Mouse (Mus musculus): ENCODE measurements around the gene Snd1. TPM values are rescaled to one million over a fixed set of nuclear protein-coding genes. Genes with fewer than 3 reads are reported as not detected.
"Not testable (repeated sequence)": the region's sequence is repeated elsewhere in the genome, so short reads cannot be mapped to it uniquely, and the experiment has no call there.

Gene Snd1
- polyA plus RNA-seq, 1 experiment from 2014 or later: 113 TPM

DNA sequence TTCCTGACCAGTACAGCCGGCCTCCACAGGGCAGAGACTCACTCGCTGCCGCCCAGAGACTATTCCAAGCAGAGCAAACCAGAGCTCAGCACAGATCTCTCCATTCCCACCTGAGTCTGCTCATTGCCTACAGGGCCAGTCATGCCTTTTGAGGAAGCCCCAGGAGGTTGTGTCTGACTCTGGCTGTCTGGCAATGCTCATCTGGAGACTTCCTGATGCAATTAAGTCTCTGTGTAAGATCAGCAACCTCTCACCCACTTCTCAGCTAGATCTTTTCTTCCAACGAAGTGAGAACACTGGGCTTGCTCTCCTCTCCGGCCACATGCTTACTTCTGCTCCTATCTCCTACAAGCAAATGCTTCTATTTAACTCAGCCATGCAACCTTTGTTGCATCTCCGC, 444.4 kb downstream of the Snd1 start:
- no peak overlapping the region for H3K4me2 ChIP-seq (replicated peaks; ENCODE audit: low read depth, low read length)
- H3K4me1 ChIP-seq (ENCODE audit: control insufficient read depth, insufficient read depth, low read length): no peaks in the 10 kb centered on the region
- H3K4me3 ChIP-seq (ENCODE audit: low read depth, low read length): no peak overlapping the region
- no peak overlapping the region for H3K27ac ChIP-seq (ENCODE audit: low read length)
- 60% methylated on average over 6 of the region's 6 CpGs for WGBS
- H3K27me3 ChIP-seq (ENCODE audit: control insufficient read depth, insufficient read depth, low read length): no peaks in the 10 kb centered on the region
- no peak for ATAC-seq (ENCODE audit: insufficient number of reproducible peaks, insufficient read depth, low FRiP score, low read depth)
- no peaks in the 10 kb centered on the region for H3K9me3 ChIP-seq (ENCODE audit: control insufficient read depth, low read depth, low read length)
- no peak overlapping the region for H3K9ac ChIP-seq (replicated peaks; ENCODE audit: low read depth, low read length)
- no peaks in the 10 kb centered on the region for H3K36me3 ChIP-seq (ENCODE audit: control insufficient read depth, insufficient read depth, low read length)

DNA sequence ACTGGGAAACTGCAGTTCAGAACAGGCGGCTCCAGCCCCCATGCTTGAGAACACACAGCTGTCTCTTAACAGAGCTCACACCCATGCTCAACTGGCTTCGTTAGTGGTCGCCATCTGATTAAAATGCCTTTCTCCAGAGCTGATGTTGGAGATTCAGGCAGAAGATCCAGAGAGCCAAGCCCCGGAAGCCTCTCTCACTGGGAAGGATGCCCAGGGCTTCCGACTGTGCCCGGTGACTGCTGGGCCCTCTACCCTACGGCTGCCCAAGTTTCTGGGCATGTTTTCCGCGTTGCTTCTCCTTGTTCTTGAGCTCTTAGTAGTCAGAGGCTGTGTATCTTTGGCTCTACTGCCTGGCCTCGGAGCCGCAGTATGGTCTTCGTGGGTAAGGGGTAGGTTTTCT, 447.4 kb downstream of the Snd1 start:
- 86% methylated on average over 12 of the region's 12 CpGs for WGBS
- Histone ChIP-seq H3K4me2 (replicated peaks; ENCODE audit: low read depth, low read length) (no peak overlapping the region), H3K9ac (replicated peaks; ENCODE audit: low read depth, low read length) (no peak overlapping the region), H3K4me1 (ENCODE audit: control insufficient read depth, insufficient read depth, low read length) (no peaks in the 10 kb centered on the region), H3K27ac (ENCODE audit: low read length) (no peak overlapping the region), H3K27me3 (ENCODE audit: control insufficient read depth, insufficient read depth, low read length) (no peaks in the 10 kb centered on the region), H3K4me3 (ENCODE audit: low read depth, low read length) (no peak overlapping the region), H3K36me3 (ENCODE audit: control insufficient read depth, insufficient read depth, low read length) (no peaks in the 10 kb centered on the region), H3K9me3 (ENCODE audit: control insufficient read depth, low read depth, low read length) (no peaks in the 10 kb centered on the region)
- ATAC-seq (ENCODE audit: insufficient number of reproducible peaks, insufficient read depth, low FRiP score, low read depth): no peak

DNA sequence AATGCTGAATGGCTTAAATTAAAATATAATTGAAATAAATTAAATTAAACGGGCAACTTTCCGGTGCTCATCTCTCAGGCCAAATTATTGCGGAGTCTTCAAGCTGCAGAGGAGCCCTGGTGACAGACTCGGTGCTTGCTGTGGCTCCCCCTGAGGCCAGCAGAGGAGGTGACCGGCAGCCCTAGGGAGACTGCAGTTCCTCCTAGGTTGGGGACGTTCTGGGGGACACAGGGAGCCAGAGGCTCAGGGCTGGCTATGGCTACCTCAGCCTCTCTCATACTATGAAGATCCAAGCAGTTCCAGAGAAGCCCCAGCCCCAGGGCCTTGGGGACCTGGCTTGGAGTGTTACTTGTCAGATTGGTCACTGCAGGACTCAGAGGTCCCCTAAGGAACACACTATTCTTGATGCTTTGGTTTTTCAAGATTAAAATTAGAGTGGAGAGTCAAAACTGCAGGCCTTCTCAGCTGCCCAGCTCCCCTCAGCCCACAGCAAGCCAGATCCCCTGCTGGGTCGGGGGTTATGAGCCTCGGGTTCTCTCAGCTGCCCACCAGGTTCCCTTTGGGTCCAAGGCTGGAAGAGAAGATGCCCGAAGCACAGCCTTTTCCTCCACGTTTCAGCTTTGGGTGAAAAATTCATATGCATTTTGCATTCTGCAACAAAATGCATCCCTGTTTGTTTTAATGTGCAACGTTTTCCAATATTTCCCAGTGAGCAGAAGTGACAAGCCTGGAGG, 448.3 kb downstream of the Snd1 start:
- 76% methylated on average over 11 of the region's 11 CpGs for WGBS
- Histone ChIP-seq H3K27me3 (ENCODE audit: control insufficient read depth, insufficient read depth, low read length) (no peaks in the 10 kb centered on the region), H3K36me3 (ENCODE audit: control insufficient read depth, insufficient read depth, low read length) (no peaks in the 10 kb centered on the region), H3K4me1 (ENCODE audit: control insufficient read depth, insufficient read depth, low read length) (no peaks in the 10 kb centered on the region), H3K4me2 (replicated peaks; ENCODE audit: low read depth, low read length) (no peak overlapping the region), H3K9ac (replicated peaks; ENCODE audit: low read depth, low read length) (no peak overlapping the region), H3K4me3 (ENCODE audit: low read depth, low read length) (no peak overlapping the region), H3K9me3 (ENCODE audit: control insufficient read depth, low read depth, low read length) (no peaks in the 10 kb centered on the region), H3K27ac (ENCODE audit: low read length) (no peak overlapping the region)
- ATAC-seq (ENCODE audit: insufficient number of reproducible peaks, insufficient read depth, low FRiP score, low read depth): no peak

DNA sequence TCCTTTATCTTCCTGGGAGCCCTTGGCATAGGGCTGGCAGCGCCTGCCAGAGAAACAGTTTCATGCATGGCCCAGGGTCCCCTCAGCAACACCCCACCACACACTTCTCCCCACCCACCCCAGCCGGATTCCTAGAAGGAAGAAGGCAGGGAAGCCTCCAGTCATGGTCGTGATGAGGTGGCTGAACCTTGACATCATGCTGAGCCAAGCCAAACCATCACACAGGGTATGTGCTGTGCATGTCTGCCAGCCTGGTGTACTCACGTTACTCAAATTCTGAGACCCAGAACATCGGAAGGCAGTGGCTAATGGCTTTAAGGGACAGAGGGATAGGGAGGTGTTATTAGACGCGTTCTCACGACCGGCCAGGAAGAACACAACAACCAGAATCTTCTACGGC, 448.9 kb downstream of the Snd1 start:
- H3K4me1 ChIP-seq (ENCODE audit: control insufficient read depth, insufficient read depth, low read length): no peaks in the 10 kb centered on the region
- no peaks in the 10 kb centered on the region for H3K27me3 ChIP-seq (ENCODE audit: control insufficient read depth, insufficient read depth, low read length)
- H3K27ac ChIP-seq (ENCODE audit: low read length): no peak overlapping the region
- H3K9ac ChIP-seq (replicated peaks; ENCODE audit: low read depth, low read length): no peak overlapping the region
- no peaks in the 10 kb centered on the region for H3K9me3 ChIP-seq (ENCODE audit: control insufficient read depth, low read depth, low read length)
- ATAC-seq (ENCODE audit: insufficient number of reproducible peaks, insufficient read depth, low FRiP score, low read depth): no peak
- WGBS: 82% methylated on average over 10 of the region's 10 CpGs
- H3K4me3 ChIP-seq (ENCODE audit: low read depth, low read length): no peak overlapping the region
- H3K36me3 ChIP-seq (ENCODE audit: control insufficient read depth, insufficient read depth, low read length): no peaks in the 10 kb centered on the region
- no peak overlapping the region for H3K4me2 ChIP-seq (replicated peaks; ENCODE audit: low read depth, low read length)

DNA sequence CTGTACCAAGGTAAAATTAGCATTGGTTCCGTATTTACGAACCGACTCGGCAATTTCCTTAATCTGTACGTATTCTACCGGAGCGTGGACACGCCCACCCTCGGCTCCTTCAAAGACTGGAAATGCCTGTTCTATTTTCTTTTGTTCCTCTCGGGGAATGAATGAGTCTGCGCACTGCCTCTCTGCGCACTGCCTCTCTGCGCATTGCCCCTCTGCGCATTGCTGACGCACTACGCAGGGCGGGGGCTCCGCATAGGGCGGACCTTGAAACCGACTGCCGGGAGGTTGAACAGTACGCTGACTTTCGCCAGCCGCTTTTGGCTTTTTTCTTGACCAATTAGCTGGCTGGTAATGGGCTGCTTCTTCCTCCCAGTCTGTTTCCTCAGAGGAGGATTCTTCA, 453.0 kb downstream of the Snd1 start:
- not testable (repeated sequence) for ATAC-seq (ENCODE audit: insufficient number of reproducible peaks, insufficient read depth, low FRiP score, low read depth); H3K9me3 ChIP-seq (ENCODE audit: control insufficient read depth, low read depth, low read length); H3K4me1 ChIP-seq (ENCODE audit: control insufficient read depth, insufficient read depth, low read length); H3K27me3 ChIP-seq (ENCODE audit: control insufficient read depth, insufficient read depth, low read length); H3K27ac ChIP-seq (ENCODE audit: low read length); H3K36me3 ChIP-seq (ENCODE audit: control insufficient read depth, insufficient read depth, low read length); H3K4me3 ChIP-seq (ENCODE audit: low read depth, low read length); H3K4me2 ChIP-seq (replicated peaks; ENCODE audit: low read depth, low read length); H3K9ac ChIP-seq (replicated peaks; ENCODE audit: low read depth, low read length)
- WGBS: 71% methylated on average over 10 of the region's 24 CpGs

DNA sequence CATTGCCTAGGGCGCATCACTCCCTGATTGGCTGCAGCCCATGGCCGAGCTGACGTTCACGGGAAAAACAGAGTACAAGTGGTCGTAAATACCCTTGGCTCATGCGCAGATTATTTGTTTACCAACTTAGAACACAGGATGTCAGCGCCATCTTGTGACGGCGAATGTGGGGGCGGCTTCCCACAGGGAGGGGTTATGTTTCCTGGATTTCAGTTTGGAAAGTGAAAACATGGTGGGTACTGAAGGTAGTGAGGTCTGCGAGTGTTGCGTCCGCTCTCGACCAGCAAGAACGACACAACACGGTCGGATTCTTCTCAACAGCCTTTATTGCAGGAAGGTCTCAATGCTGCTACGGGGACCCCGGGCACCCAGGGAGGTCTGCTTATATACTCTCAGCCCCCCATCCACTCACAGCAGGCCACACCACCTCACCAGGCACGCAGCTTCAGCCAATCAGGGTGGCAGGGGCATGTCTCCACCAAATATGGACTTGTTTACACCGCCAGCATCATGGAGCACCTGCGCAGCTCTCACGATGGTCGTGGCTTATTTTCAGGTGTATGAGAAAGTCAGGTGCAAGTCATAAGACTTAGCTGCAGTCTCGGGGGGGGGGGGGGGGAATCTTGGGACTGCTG, 454.3 kb downstream of the Snd1 start:
- 81% methylated on average over 19 of the region's 25 CpGs for WGBS
- not testable (repeated sequence) for H3K4me1 ChIP-seq (ENCODE audit: control insufficient read depth, insufficient read depth, low read length); H3K4me3 ChIP-seq (ENCODE audit: low read depth, low read length); ATAC-seq (ENCODE audit: insufficient number of reproducible peaks, insufficient read depth, low FRiP score, low read depth); H3K27me3 ChIP-seq (ENCODE audit: control insufficient read depth, insufficient read depth, low read length); H3K27ac ChIP-seq (ENCODE audit: low read length); H3K9me3 ChIP-seq (ENCODE audit: control insufficient read depth, low read depth, low read length); H3K4me2 ChIP-seq (replicated peaks; ENCODE audit: low read depth, low read length); H3K9ac ChIP-seq (replicated peaks; ENCODE audit: low read depth, low read length); H3K36me3 ChIP-seq (ENCODE audit: control insufficient read depth, insufficient read depth, low read length)

DNA sequence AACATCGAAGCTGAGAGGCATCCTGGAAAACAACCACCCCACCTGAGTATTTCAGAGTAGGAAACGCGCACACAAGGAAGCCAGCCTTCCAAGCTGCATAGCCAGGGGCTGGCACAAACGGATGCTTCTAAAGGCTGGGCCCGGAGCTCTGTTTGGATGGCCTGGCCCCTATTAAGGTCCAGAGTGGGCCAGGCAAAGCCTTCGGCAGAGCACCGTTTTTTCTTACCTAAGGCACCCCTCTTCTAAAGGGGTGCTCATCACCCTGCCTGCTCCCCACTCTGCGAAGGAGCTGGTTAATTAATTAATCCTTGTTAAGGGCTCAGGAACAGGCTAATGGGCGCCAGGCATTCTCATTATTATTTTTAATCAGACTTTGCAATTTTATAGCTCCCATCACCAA, 456.3 kb downstream of the Snd1 start:
- no peak overlapping the region for H3K4me3 ChIP-seq (ENCODE audit: low read depth, low read length)
- H3K4me2 ChIP-seq (replicated peaks; ENCODE audit: low read depth, low read length): peak overlapping the region; percentile 24
- H3K27me3 ChIP-seq (ENCODE audit: control insufficient read depth, insufficient read depth, low read length): no peaks in the 10 kb centered on the region
- 0 out of 2 replicates have a peak, but pooled peaks cover 5% of the 10 kb centered on the region for H3K4me1 ChIP-seq (ENCODE audit: control insufficient read depth, insufficient read depth, low read length)
- H3K9me3 ChIP-seq (ENCODE audit: control insufficient read depth, low read depth, low read length): no peaks in the 10 kb centered on the region
- H3K27ac ChIP-seq (ENCODE audit: low read length): no peak overlapping the region
- H3K36me3 ChIP-seq (ENCODE audit: control insufficient read depth, insufficient read depth, low read length): no peaks in the 10 kb centered on the region
- WGBS: 45% methylated on average over 9 of the region's 9 CpGs
- no peak overlapping the region for H3K9ac ChIP-seq (replicated peaks; ENCODE audit: low read depth, low read length)
- no peak for ATAC-seq (ENCODE audit: insufficient number of reproducible peaks, insufficient read depth, low FRiP score, low read depth)

DNA sequence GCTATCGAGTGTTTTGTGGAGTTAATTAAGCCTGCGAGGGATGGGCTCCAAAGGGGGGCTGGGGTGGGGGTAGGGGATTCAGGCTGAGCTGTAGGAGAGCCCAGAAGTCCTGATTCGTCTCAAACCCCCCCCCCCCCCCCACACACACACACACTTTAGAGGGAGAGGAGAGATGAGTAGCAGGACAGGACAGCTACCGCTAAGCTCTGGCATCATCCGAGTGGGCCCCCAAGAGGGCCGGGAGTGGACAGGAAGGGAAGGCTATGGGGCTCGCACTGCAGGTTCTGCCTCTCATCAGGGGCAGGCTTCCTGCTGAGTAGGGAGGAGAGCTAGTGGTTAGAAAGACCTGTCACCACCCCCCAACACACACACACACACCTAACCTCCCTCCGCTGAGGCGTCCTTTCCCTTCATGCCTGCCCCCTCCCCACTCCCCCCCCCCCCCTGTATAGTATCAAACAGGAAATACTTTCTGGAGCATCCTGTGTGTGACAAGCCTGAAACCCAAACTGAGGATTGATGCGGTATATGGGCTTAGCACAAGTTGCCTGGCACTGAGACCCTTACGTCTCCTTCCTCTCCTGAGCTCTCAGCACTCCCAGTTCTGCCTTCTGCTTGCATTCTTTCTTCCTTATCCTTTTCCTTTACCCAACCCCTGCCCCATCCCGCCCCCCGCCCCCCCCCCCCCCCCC, 456.8 kb downstream of the Snd1 start:
- Histone ChIP-seq H3K36me3 (ENCODE audit: control insufficient read depth, insufficient read depth, low read length) (no peaks in the 10 kb centered on the region), H3K9ac (replicated peaks; ENCODE audit: low read depth, low read length) (no peak overlapping the region), H3K4me2 (replicated peaks; ENCODE audit: low read depth, low read length) (peak overlapping the region; percentile 24), H3K9me3 (ENCODE audit: control insufficient read depth, low read depth, low read length) (no peaks in the 10 kb centered on the region), H3K4me3 (ENCODE audit: low read depth, low read length) (peak overlapping the region; percentile 20; the same call in 1 of the 2 replicates), H3K4me1 (ENCODE audit: control insufficient read depth, insufficient read depth, low read length) (0 out of 2 replicates have a peak, but pooled peaks cover 5% of the 10 kb centered on the region), H3K27me3 (ENCODE audit: control insufficient read depth, insufficient read depth, low read length) (no peaks in the 10 kb centered on the region), H3K27ac (ENCODE audit: low read length) (no peak overlapping the region)
- 4% methylated on average over 11 of the region's 13 CpGs for WGBS
- ATAC-seq (ENCODE audit: insufficient number of reproducible peaks, insufficient read depth, low FRiP score, low read depth): peak; percentile 72; the same call in 1 of the 2 replicates
